Mouse (Mus musculus) heart, adult 8-10 months (tissue): Measurements from ENCODE around the gene Gm10256. TPM values are rescaled to one million over a fixed set of nuclear protein-coding genes. Genes with fewer than 3 reads are reported as not detected.
"Not testable (repeated sequence)": the region's sequence is repeated elsewhere in the genome, so short reads cannot be mapped to it uniquely, and the experiment has no call there.

Experiments used
- DNase-seq: peaks from one replicate; pipeline ENCODE4 v3.0.0; 2022; ENCODE audit warnings: low spot score
- total RNA-seq, 4 experiments: library from RNA; stranded (reverse); gene quantifications; 2 replicates each; pipeline ENCODE4 v1.2.4; 2022

Gm10256 gene
- total RNA-seq, result not detected

GRCm38 (mm10) chrY:2830380-2830779 lies at the start of gene Gm10256, which contains the start of gene Rbmy:
Gene Gm10256 (plus strand): TSS chrY:2830699.
Gene Rbmy (plus strand): TSS chrY:2830680.
- DNase-seq, result not testable (repeated sequence)

DNA sequence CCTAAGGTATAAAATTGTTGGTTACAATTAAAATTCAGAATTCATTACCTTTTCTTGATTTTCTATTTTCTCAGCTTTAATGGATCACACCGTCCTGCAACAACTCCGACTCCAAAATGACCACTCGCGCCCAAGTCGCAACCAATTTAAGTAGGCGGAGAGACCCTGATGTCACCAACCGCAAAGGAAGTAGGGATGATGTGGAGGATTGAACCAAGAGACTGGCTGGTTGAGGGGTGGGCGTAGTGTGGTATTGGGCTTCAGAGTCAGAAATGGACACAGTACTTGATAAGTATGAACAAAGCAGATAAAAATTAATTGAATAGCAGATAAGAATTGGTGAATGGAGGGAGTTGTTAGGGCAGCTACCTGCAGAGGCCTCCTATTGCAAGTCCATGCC lies 34.4 kb upstream of the Gm10256 start, which contains the start of gene Gm4064:
Gene Gm4064, minus strand, starts transcription at position 101 of the 400 bp plus-strand sequence.
- not testable (repeated sequence) for DNase-seq

- DNase-seq, result not testable (repeated sequence)
Observed at GRCm38 (mm10) chrY:2900689-2901088, 70.2 kb downstream of the Gm10256 start, which contains the start of gene Gm10352. Gene Gm10352 (plus strand): TSS chrY:2900989.

Other genes starting within 250 kb of the Gm10256 start
- not detected for gene H2al2c, start 231.6 kb upstream of the Gm10256 start, total RNA-seq
- gene Sry, start 167.0 kb upstream of the Gm10256 start, total RNA-seq, result not detected
- not detected for gene H2al2b, start 110.0 kb upstream of the Gm10256 start, total RNA-seq
- not detected for gene Gm4064, start 34.5 kb upstream of the Gm10256 start, total RNA-seq
- not detected for gene Rbmy, start within 50 bp of the Gm10256 start, total RNA-seq
- not detected for gene Gm10352, start 70.3 kb downstream of the Gm10256 start, total RNA-seq
- gene Gm29289, start 101.9 kb downstream of the Gm10256 start, total RNA-seq, result not detected